Mouse (Mus musculus) bone marrow macrophage, adult 2 months (primary cell): Measurements from ENCODE around the gene Nectin1.

Experiments
- CTCF ChIP-seq: IDR thresholded peaks from 2 replicates; pipeline ENCODE4 v1.5.1; 2012; ENCODE audit warnings: low read depth, mild to moderate bottlenecking, low read length, moderate library complexity
- POLR2A ChIP-seq: IDR thresholded peaks from 2 replicates; pipeline ENCODE4 v1.6.1; 2012; ENCODE audit warnings: mild to moderate bottlenecking, low read depth, low read length, borderline replicate concordance

- no peak for TF ChIP-seq POLR2A
- no peak for TF ChIP-seq CTCF
Measured at GRCm38 (mm10) chr9:43772460-43772859, 28.7 kb downstream of the Nectin1 start.
